Mouse (Mus musculus) limb, embryonic 10.5 days (tissue): ENCODE data around the gene Col24a1. TPM values are rescaled to one million over a fixed set of nuclear protein-coding genes. Genes with fewer than 3 reads are reported as not detected.

ENCODE experiments used
- DNase-seq: peaks from one replicate; pipeline ENCODE4 v3.0.0-alpha.2; 2017; ENCODE audit warnings: low spot score
- H3K27ac ChIP-seq: fragments of 300-500 bp; sonication (generic); 2 replicates; pipeline ENCODE4 v1.5.1; 2016; ENCODE audit warnings: mild to moderate bottlenecking
- H3K27me3 ChIP-seq: fragments of 300-500 bp; sonication (generic); 2 replicates; pipeline ENCODE4 v1.6.1; 2016; ENCODE audit warnings: low read depth, mild to moderate bottlenecking; ENCODE audit not compliant: poor library complexity, severe bottlenecking
- H3K36me3 ChIP-seq: fragments of 300-500 bp; sonication (generic); 2 replicates; pipeline ENCODE4 v1.6.1; 2016; ENCODE audit warnings: mild to moderate bottlenecking, moderate library complexity
- H3K4me1 ChIP-seq: fragments of 300-500 bp; sonication (generic); 2 replicates; pipeline ENCODE4 v1.6.1; 2016
- H3K4me3 ChIP-seq: fragments of 300-500 bp; sonication (generic); 2 replicates; pipeline ENCODE4 v1.5.1; 2016; ENCODE audit warnings: mild to moderate bottlenecking, moderate library complexity
- H3K9me3 ChIP-seq: fragments of 300-500 bp; sonication (generic); replicated peaks from 2 replicates; pipeline ENCODE4 v1.6.1; 2016; ENCODE audit warnings: mild to moderate bottlenecking
- WGBS: fragments of 180-500 bp; shearing (Covaris S2); methylation state at CpG from one replicate; pipeline ENCODE4 v1.1.7; 2016; 5-methylcytosine and 5-hydroxymethylcytosine counted together
- polyA plus RNA-seq: library from polyadenylated mRNA; unstranded; fragments of >200 nt; fragmentation: Nextera tagmentation; extraction: Ambion mirVana; gene quantifications from 2 replicates; pipeline ENCODE4 v1.2.1, GENCODE M21; 2016

Col24a1 gene
- polyA plus RNA-seq, 1 experiment from 2014 or later: 1.0 TPM

GRCm38 (mm10) chr3:145595354-145595753 is 303.1 kb downstream of the Col24a1 start:
- no peak overlapping the region for H3K4me3 ChIP-seq
- H3K4me1 ChIP-seq: no peaks in the 10 kb centered on the region
- H3K27ac ChIP-seq: no peak overlapping the region
- DNase-seq: no peak
- H3K9me3 ChIP-seq: no peaks in the 10 kb centered on the region
- WGBS: 92% methylated on average over 6 of the region's 6 CpGs
- H3K27me3 ChIP-seq: no peaks in the 10 kb centered on the region
- H3K36me3 ChIP-seq: peaks cover 90% of the 10 kb centered on the region

- H3K36me3 ChIP-seq: peaks cover 88% of the 10 kb centered on the region
- WGBS: 91% methylated on average over 7 of the region's 7 CpGs
Observed at GRCm38 (mm10) chr3:145599059-145599458, 306.8 kb downstream of the Col24a1 start.

GRCm38 (mm10) chr3:145600801-145601200 is 308.5 kb downstream of the Col24a1 start:
- DNase-seq: no peak
- Histone ChIP-seq H3K27ac (no peak overlapping the region), H3K27me3 (no peaks in the 10 kb centered on the region), H3K4me1 (no peaks in the 10 kb centered on the region), H3K9me3 (no peaks in the 10 kb centered on the region), H3K4me3 (no peak overlapping the region), H3K36me3 (peaks cover 88% of the 10 kb centered on the region)
- WGBS: 91% methylated on average over 6 of the region's 6 CpGs

More at GRCm38 (mm10) chr3:145599059-145599458, 306.8 kb downstream of the Col24a1 start:
- DNase-seq: no peak
- Histone ChIP-seq H3K4me1 (no peaks in the 10 kb centered on the region), H3K9me3 (no peaks in the 10 kb centered on the region), H3K27ac (no peak overlapping the region), H3K27me3 (no peaks in the 10 kb centered on the region), H3K4me3 (no peak overlapping the region)

- Histone ChIP-seq H3K36me3 (peaks cover 86% of the 10 kb centered on the region), H3K4me1 (no peaks in the 10 kb centered on the region), H3K27me3 (no peaks in the 10 kb centered on the region), H3K4me3 (no peak overlapping the region), H3K27ac (no peak overlapping the region), H3K9me3 (no peaks in the 10 kb centered on the region)
- WGBS: 84% methylated on average over 6 of the region's 6 CpGs
- DNase-seq: no peak
Observed at GRCm38 (mm10) chr3:145601345-145601744, 309.1 kb downstream of the Col24a1 start.

Other genes starting within 250 kb of the Col24a1 start
- 0.11 and 0.13 TPM in 2 replicates for gene Clca2, start 193.0 kb upstream of the Col24a1 start, polyA plus RNA-seq
- 16.2 and 18.1 TPM in 2 replicates for gene Odf2l, start 173.9 kb upstream of the Col24a1 start, polyA plus RNA-seq